Mouse (Mus musculus): ENCODE results near the gene A730046J19Rik. TPM values are rescaled to one million over a fixed set of nuclear protein-coding genes. Genes with fewer than 3 reads are reported as not detected.

A730046J19Rik gene
- polyA plus RNA-seq (2014; fragmentation: Nextera tagmentation; extraction: Ambion mirVana), result 0.21 and 0.51 TPM in 2 replicates

DNA sequence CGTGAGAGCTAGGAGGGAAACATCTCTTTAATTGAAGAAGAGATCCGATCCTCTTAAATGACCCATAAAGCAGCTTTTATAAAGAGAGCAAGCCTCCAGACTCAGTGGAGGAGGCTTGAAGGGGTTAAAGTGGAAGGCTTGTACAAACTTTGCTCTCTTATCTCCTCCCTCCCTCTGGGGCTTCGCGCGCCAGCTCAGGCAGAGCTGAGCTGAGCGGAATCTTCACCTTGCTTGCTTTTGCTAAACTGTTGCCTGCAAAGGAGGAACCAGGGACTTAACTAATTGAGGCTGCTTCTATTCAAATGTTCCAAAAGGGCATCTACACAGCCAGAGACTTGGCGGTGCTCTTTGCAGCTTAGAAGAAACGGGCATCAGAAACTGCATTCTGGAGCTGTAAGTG lies at the start of gene A730046J19Rik:
Gene A730046J19Rik, plus strand, starts transcription at position 173 of the 400 bp plus-strand sequence.
- no peak for ATAC-seq (ENCODE audit: low FRiP score, low TSS enrichment)

DNA sequence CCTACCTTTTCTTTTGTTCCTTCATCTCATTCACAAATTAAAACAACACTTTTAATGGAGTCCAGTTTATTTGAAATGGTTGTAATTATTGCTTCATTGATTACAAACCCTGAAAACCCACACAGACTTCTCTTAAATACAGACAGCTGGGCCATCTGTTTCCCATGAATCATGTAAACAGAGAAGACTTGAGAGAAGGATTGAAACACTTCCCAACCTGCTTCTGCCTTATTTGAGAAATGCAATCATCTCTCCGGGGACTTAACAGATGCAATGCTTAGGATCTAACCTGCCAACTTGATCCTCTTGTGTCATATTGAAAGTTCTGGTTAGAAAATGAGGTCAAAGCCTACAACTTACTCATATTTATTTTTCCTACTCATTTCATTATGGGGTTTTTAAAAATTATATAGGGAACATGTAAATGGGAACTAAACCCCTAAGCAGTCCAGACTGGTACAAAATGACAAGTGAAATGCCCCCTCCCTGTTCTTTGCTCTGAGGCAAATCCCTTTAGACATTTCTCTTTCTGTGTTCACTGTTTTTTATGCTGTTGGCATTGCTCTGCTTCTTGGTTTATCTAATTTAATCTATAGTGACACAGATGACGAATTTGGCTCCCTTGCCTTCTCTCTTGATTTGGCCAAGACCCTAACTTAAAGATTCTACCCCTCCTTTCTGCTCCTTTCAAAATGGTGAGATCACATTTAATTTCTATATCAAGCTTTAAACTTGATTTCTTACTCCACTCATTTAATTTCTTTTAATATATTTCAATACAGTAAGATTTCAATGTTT lies 48.7 kb upstream of the A730046J19Rik start:
- Histone ChIP-seq H3K4me2 (replicated peaks; ENCODE audit: low read depth, low read length) (no peak overlapping the region), H3K36me3 (ENCODE audit: control insufficient read depth, insufficient read depth, low read length) (no peaks in the 10 kb centered on the region), H3K9ac (ENCODE audit: low read depth, low read length) (no peak overlapping the region), H3K9me3 (ENCODE audit: control insufficient read depth, low read length) (no peaks in the 10 kb centered on the region), H3K27me3 (ENCODE audit: control insufficient read depth, insufficient read depth, low read length) (no peaks in the 10 kb centered on the region), H3K4me1 (ENCODE audit: control insufficient read depth, insufficient read depth, low read length) (no peaks in the 10 kb centered on the region), H3K27ac (ENCODE audit: low read depth, low read length) (no peak overlapping the region), H3K4me3 (ENCODE audit: low read length) (no peak overlapping the region)
- 72% methylated on average over 2 of the region's 2 CpGs for WGBS
- no peak for ATAC-seq (ENCODE audit: low FRiP score, low TSS enrichment)

More for the DNA sequence above, at the start of gene A730046J19Rik:
- Histone ChIP-seq H3K4me3 (ENCODE audit: low read length) (peak within 1 kb of the TSS; percentile 13), H3K4me2 (replicated peaks; ENCODE audit: low read depth, low read length) (peak within 1 kb of the TSS; percentile 33), H3K27me3 (ENCODE audit: control insufficient read depth, insufficient read depth, low read length) (no peaks in the 10 kb centered on the region), H3K4me1 (ENCODE audit: control insufficient read depth, insufficient read depth, low read length) (no peaks in the 10 kb centered on the region), H3K9me3 (ENCODE audit: control insufficient read depth, low read length) (no peaks in the 10 kb centered on the region), H3K36me3 (ENCODE audit: control insufficient read depth, insufficient read depth, low read length) (no peaks in the 10 kb centered on the region), H3K9ac (ENCODE audit: low read depth, low read length) (no peak within 1 kb of the TSS), H3K27ac (ENCODE audit: low read depth, low read length) (no peak within 1 kb of the TSS)
- 33% methylated on average over 8 of the region's 8 CpGs for WGBS

GRCm38 (mm10) chrX:144136281-144136680 lies 17.2 kb upstream of the A730046J19Rik start:
- no peaks in the 10 kb centered on the region for H3K9me3 ChIP-seq (ENCODE audit: control insufficient read depth, low read length)

GRCm38 (mm10) chrX:144149987-144150386 lies 3.5 kb upstream of the A730046J19Rik start:
- H3K36me3 ChIP-seq (ENCODE audit: control insufficient read depth, insufficient read depth, low read length), result no peaks in the 10 kb centered on the region
- no peak overlapping the region for H3K4me2 ChIP-seq (replicated peaks; ENCODE audit: low read depth, low read length)
- no peak for ATAC-seq (ENCODE audit: low FRiP score, low TSS enrichment)
- no peak overlapping the region for H3K9ac ChIP-seq (ENCODE audit: low read depth, low read length)
- H3K27ac ChIP-seq (ENCODE audit: low read depth, low read length), result no peak overlapping the region
- no peaks in the 10 kb centered on the region for H3K4me1 ChIP-seq (ENCODE audit: control insufficient read depth, insufficient read depth, low read length)
- H3K27me3 ChIP-seq (ENCODE audit: control insufficient read depth, insufficient read depth, low read length), result no peaks in the 10 kb centered on the region
- H3K4me3 ChIP-seq (ENCODE audit: low read length), result no peak overlapping the region
- 82% methylated on average over 2 of the region's 2 CpGs for WGBS
- no peaks in the 10 kb centered on the region for H3K9me3 ChIP-seq (ENCODE audit: control insufficient read depth, low read length)

More at GRCm38 (mm10) chrX:144136281-144136680, 17.2 kb upstream of the A730046J19Rik start:
- no peak for ATAC-seq (ENCODE audit: low FRiP score, low TSS enrichment)
- Histone ChIP-seq H3K4me3 (ENCODE audit: low read length) (no peak overlapping the region), H3K27me3 (ENCODE audit: control insufficient read depth, insufficient read depth, low read length) (no peaks in the 10 kb centered on the region), H3K27ac (ENCODE audit: low read depth, low read length) (no peak overlapping the region), H3K4me1 (ENCODE audit: control insufficient read depth, insufficient read depth, low read length) (no peaks in the 10 kb centered on the region), H3K36me3 (ENCODE audit: control insufficient read depth, insufficient read depth, low read length) (no peaks in the 10 kb centered on the region), H3K9ac (ENCODE audit: low read depth, low read length) (no peak overlapping the region), H3K4me2 (replicated peaks; ENCODE audit: low read depth, low read length) (no peak overlapping the region)
- 65% methylated on average over 1 of the region's 1 CpGs for WGBS

GRCm38 (mm10) chrX:144154111-144154510 lies 616 bp downstream of the A730046J19Rik start:
- H3K27ac ChIP-seq (ENCODE audit: low read depth, low read length), result no peak overlapping the region
- H3K27me3 ChIP-seq (ENCODE audit: control insufficient read depth, insufficient read depth, low read length), result no peaks in the 10 kb centered on the region
- no peaks in the 10 kb centered on the region for H3K9me3 ChIP-seq (ENCODE audit: control insufficient read depth, low read length)
- no peaks in the 10 kb centered on the region for H3K36me3 ChIP-seq (ENCODE audit: control insufficient read depth, insufficient read depth, low read length)
- peak overlapping the region; percentile 33 for H3K4me2 ChIP-seq (replicated peaks; ENCODE audit: low read depth, low read length)
- WGBS, result 30% methylated on average over 7 of the region's 7 CpGs
- H3K4me1 ChIP-seq (ENCODE audit: control insufficient read depth, insufficient read depth, low read length), result no peaks in the 10 kb centered on the region
- no peak overlapping the region for H3K9ac ChIP-seq (ENCODE audit: low read depth, low read length)
- H3K4me3 ChIP-seq (ENCODE audit: low read length), result peak overlapping the region; percentile 13; the same call in 1 of the 2 replicates
- no peak for ATAC-seq (ENCODE audit: low FRiP score, low TSS enrichment)

- no peak overlapping the region for H3K27ac ChIP-seq (ENCODE audit: low read depth, low read length)
- H3K9me3 ChIP-seq (ENCODE audit: control insufficient read depth, low read length), result no peaks in the 10 kb centered on the region
- no peak overlapping the region for H3K4me3 ChIP-seq (ENCODE audit: low read length)
- no peak overlapping the region for H3K4me2 ChIP-seq (replicated peaks; ENCODE audit: low read depth, low read length)
- WGBS, result 63% methylated on average over 5 of the region's 5 CpGs
- H3K9ac ChIP-seq (ENCODE audit: low read depth, low read length), result no peak overlapping the region
- H3K36me3 ChIP-seq (ENCODE audit: control insufficient read depth, insufficient read depth, low read length), result no peaks in the 10 kb centered on the region
- no peak for ATAC-seq (ENCODE audit: low FRiP score, low TSS enrichment)
- H3K4me1 ChIP-seq (ENCODE audit: control insufficient read depth, insufficient read depth, low read length), result no peaks in the 10 kb centered on the region
- no peaks in the 10 kb centered on the region; the same call in 1 of the 2 replicates for H3K27me3 ChIP-seq (ENCODE audit: control insufficient read depth, insufficient read depth, low read length)
Observed at GRCm38 (mm10) chrX:144162936-144163335, 9.4 kb downstream of the A730046J19Rik start.

Other genes starting within 250 kb of the A730046J19Rik start
- 4.5 and 6.9 TPM in 2 replicates for gene Dcx, start 220.4 kb upstream of the A730046J19Rik start, polyA plus RNA-seq (2014; fragmentation: Nextera tagmentation; extraction: Ambion mirVana)
- 34.1 and 35.3 TPM in 2 replicates for gene Alg13, start 164.1 kb downstream of the A730046J19Rik start, polyA plus RNA-seq (2014; fragmentation: Nextera tagmentation; extraction: Ambion mirVana)